Mouse (Mus musculus): ENCODE results near the gene Serinc4.

The Serinc4 gene

GRCm38 (mm10) chr2:121448136-121448535, 8.4 kb downstream of the Serinc4 start:
- DNase-seq (ENCODE audit: low spot score in 2 of 2) = no peak

DNA sequence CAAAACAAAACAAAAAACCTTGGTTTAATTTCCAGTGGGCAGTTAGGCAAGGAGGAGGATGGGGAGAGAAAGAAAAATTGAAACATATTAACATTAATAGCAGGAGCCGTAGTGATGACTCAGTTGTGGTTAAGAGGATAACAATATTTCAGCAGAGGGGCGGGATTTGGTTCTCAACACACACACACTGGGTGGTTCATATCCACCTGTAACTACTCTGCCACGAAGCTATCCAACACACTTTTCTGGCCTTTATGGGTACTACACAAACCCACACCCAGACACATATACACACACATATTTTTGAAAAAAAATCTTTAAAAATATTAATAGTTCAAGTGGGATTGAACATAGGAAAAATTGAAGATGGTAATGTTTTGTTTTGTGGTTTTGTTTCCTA, 9.6 kb downstream of the Serinc4 start:
- no peak for DNase-seq (ENCODE audit: low spot score in 2 of 2)

DNA sequence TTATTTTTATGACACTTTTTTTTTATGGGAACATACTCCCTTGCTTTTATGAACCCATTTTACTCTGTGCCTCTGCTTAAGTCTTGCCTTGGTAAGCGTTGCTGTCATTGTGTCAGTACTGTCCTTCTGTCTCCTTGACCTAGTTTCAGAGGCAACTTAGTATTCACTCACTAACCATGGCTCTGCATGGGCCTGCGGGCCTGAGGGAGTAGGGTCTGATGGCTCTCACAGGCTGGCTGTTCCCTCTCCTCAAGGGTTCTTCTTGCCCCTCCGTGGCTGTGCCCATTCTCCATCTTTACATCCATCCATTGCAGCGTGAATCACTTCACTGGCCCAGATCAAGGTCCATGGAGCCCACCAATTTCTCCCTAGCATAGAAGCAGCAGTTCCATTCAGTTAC, 10.1 kb downstream of the Serinc4 start:
- DNase-seq (ENCODE audit: low spot score in 2 of 2) = no peak

DNA sequence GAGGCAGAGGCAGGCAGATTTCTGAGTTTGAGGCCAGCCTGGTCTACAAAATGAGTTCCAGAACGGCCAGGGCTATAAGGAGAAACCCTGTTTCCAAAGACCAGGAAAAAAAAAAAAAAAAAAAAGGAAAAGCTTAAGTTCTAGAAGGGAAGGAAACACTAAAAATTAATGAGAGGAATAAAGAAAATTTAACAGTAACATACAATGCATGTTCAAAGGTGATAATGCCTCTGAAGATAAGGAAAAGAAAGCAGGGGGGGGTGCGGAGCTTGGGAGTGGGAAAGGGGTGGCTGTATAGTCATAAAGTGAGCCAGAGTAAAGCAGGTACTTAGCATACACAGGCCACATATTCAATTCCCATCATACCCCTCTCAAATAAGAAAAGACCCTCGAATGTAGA, 11.5 kb downstream of the Serinc4 start:
- DNase-seq (ENCODE audit: low spot score in 2 of 2) = no peak

DNA sequence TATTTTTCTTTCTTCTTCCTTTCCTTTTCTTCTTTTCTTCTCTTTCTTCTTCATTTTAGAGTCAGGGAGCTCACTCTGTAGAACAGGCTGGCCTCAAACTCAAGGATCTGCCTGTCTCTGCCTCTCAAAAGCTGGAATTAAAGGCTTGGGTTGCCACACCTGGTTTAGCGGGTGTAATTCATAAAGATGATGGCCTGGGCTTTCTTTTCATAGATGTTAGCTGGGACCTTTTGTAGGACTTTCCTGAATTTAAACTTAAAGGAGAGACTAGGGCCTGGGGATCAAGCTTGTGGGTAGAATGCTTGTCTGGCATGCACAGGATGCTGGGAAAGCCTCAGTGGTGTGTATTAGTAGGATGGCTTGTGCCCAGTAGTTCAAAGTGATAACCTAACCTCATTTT, 12.4 kb downstream of the Serinc4 start, which contains the start of gene Ell3:
Gene Ell3, minus strand, starts transcription at position 101 of the 400 bp plus-strand sequence.
- no peak for DNase-seq (ENCODE audit: low spot score in 2 of 2)

GRCm38 (mm10) chr2:121443068-121443349, 13.6 kb downstream of the Serinc4 start:
- no peak for DNase-seq (ENCODE audit: low spot score in 2 of 2)

DNA sequence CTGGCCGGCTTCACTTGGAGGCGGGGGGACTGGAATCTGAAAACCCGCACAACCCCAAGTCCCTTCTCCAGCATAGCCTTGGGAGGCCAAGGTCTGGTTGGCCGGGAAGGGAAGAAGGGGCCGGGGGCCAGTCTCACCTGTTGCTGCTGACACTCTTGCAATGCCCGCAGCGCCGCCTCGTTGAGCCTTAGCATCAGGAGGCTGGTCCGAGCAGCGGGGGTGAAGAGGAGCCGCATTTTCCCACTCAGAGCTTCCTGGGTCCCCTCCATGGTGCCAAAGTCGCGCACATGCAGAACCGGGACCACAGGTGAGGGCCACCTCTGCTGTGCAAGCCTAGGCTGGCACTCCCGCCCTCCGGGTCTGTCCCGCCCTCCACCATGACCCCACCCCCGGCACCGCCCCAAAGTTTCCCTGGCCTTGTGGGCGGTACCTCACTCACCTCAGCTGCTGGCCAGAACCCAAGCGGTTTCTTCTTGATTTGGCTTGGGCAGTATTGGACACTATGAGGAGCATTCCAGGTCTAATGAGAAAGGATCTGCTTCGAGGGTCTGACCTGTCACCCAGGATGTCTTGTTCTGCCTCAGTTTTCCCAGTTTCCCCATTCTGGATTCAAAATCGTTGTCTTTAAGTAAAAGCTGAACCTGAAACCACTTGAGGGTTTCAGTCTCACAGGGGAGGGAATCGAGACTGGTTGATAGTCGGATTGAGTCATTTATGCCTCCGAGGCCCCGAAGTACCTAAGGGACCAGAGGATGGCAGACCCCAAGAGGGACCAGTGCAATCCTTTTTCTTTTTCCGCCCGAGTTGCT, 14.1 kb downstream of the Serinc4 start:
- no peak for DNase-seq (ENCODE audit: low spot score in 2 of 2)

- DNase-seq (ENCODE audit: low spot score in 2 of 2) = no peak
Observed at GRCm38 (mm10) chr2:121441800-121442199, 14.8 kb downstream of the Serinc4 start.

- DNase-seq (ENCODE audit: low spot score in 2 of 2) = no peak
Observed at GRCm38 (mm10) chr2:121440834-121441605, 15.6 kb downstream of the Serinc4 start.

DNA sequence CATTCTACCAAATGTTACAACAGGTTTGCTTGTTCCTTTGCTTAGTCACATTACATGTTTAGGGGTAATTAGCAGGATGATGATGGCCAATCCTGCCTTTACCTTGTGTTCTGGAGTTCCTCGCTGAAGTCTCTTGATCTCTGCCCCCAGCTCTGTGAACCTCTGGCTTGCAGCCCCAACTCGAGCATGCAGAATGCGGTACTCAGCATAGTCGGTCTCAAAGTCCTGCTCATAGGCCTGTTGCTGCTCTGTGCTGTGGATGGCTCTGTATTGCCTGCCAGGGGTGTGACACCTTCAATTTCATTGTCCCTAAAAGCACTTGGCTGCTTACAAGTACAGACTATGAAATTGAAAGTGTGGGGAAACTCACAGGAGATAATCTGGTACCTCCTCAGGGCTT, 16.8 kb downstream of the Serinc4 start:
- DNase-seq (ENCODE audit: low spot score in 2 of 2) = no peak

DNA sequence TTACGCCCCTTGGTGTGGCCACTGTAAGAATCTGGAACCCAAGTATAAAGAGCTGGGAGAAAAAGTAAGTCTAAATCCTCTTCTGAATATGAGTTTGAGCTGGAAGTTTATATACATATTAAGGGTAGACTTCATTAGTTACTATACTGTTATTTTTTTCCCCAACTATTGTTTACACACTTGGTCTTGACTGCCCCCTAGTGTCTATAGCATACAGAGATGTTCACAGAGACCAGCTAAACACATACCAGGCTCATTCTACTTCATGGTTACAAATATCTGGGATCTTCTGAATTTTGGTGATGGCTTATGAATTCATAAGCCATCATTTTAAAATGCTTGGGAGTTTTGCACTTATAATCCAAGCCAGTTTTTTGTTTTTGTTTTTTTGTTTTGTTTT, 21.7 kb downstream of the Serinc4 start:
- no peak for DNase-seq (ENCODE audit: low spot score in 2 of 2)

- DNase-seq (ENCODE audit: low spot score in 2 of 2) = no peak
Observed at GRCm38 (mm10) chr2:121425890-121426289, 30.7 kb downstream of the Serinc4 start.

- DNase-seq (ENCODE audit: low spot score in 2 of 2) = no peak
Observed at GRCm38 (mm10) chr2:121423166-121423565, 33.4 kb downstream of the Serinc4 start.

DNA sequence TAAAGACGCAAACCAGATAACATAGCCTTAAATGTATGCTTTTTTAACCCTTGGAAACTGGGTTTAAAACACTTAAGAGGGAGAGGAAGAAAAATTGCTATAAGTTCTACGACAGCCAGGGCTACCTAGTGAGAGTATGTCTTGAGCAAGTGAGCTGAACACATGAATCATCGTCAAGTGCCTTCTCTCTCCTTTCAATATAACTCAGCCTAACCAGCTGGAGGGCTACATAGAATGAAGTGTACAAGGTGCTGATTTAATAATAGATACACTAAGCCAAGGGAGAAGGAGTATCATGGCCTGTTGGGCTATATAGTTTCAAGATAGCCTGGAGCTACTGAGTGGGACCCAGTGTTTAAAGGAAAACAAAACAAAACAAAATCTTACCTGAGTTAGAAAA, 38.1 kb downstream of the Serinc4 start:
- DNase-seq (ENCODE audit: low spot score in 2 of 2) = no peak

DNA sequence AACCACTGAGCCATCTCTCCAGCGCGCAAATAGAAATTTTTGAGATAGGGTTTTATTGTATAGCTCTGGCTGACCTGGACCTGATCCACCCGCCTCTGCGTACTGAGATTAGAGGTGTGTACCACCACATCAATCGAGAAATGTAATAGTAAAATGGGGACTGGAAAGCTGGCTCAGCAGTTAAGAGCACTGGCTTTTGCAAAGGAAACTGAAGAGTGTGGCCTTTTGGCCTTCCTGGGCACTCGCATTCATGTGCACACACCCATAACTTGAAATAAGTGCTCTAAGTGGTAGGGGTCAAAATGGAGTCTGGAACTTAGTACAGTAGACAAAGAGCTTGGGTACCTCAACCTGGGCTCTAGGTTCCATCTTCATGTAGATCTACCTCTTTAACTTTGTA, 40.2 kb downstream of the Serinc4 start:
- no peak for DNase-seq (ENCODE audit: low spot score in 2 of 2)

GRCm38 (mm10) chr2:121415591-121415990, 41.0 kb downstream of the Serinc4 start:
- DNase-seq (ENCODE audit: low spot score in 2 of 2) = no peak

DNA sequence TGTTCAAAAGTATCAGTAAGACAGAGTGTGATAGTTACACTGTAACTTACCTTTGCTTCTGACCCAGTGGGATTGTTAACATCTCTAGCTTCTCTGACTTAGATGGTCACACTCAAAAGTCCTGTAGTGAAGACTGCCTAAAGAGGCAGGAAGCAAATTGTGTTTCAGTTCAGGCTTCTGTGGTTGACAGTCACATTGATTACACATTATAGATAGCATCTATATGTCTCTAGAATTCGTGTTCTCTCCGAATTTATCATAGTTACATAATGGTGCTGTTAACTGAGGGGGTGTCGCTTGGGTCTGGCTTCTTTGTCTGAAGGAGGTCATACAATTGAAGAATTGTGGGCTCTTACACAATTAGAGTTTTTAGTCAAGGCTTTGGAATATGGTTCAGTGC, 41.5 kb downstream of the Serinc4 start:
- no peak for DNase-seq (ENCODE audit: low spot score in 2 of 2)

GRCm38 (mm10) chr2:121414139-121414685, 42.4 kb downstream of the Serinc4 start:
- no peak for DNase-seq (ENCODE audit: low spot score in 2 of 2)

DNA sequence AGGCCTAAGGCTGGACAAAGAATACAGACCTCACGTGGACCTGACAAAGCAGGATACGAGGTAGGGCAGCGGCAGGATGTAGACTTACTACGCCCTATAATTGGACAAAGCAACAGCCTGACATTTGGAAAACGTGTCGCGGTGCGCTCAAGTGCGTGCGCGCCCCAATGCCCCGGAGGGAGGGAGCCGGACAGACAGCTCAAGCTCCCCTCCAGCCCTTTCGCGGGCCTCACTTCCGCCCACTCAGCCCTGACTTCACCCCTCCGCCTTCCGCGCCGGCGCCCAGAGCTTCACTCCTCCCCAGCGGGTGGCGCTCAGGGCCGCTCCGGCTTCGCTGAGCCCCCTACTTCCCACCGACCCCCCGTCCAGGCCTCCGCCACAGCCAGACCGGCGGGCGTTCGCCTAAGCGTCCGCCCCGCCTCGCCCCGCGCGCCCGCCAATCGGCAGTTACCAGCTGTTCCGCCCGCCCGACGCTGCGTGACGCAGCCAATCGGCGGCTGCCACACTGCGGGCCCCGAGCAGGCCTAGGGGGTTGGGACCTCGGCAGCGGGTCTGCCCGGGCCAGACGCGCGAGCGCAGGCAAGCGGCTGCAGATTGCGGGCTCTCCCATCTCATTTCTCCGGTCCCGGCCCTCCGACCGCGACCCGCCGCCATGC, 43.1 kb downstream of the Serinc4 start, which contains the start of the genes Pdia3 and Catsper2:
Gene Pdia3, plus strand, starts transcription at position 389 of the 656 bp plus-strand sequence.
Gene Catsper2, minus strand, starts transcription at position 406 of the 656 bp plus-strand sequence.
- DNase-seq (ENCODE audit: low spot score in 2 of 2) = peak; percentile 94

GRCm38 (mm10) chr2:121412843-121413386, 43.7 kb downstream of the Serinc4 start:
- peak in 1 of 2 experiments; percentile 3 for DNase-seq (ENCODE audit: low spot score in 2 of 2)

- DNase-seq (ENCODE audit: low spot score in 2 of 2) = no peak
Observed at GRCm38 (mm10) chr2:121408160-121408559, 48.4 kb downstream of the Serinc4 start.

- DNase-seq (ENCODE audit: low spot score in 2 of 2) = no peak
Observed at GRCm38 (mm10) chr2:121403296-121403695, 53.3 kb downstream of the Serinc4 start.
